16 mouse cellular contexts compared by ENCODE assay signal in the genomic region with DNA sequence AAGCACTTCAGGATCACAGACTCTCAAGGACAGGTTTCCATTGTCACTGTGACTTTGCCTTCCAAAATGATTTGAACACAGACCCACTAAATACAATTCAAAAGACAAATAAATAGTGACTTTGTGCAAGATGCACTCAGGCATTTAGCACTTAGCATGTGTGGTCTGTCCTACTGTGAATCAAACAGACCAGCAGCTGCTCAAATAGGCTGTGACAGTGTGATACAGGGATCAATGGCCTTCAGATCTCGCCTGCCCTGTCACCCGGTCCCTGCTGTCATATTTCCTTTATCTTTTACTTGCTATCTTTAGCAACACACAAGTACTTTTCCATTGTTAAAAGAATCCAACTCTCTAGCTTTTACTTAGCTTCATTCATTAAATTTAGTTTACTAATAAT. TPM values are rescaled to one million over a fixed set of nuclear protein-coding genes. Genes with fewer than 3 reads are reported as not detected.
"Had no signal": no experiment of that assay in that cellular context is flagged by ENCODE, and none has a peak within 500 bp of the region (broad histone marks: within the 10 kb centered on the region; RNA-seq: fewer than 3 reads in every experiment).

No protein-coding gene starts in this region.

- H3K4me3 ChIP-seq: limb, embryonic 15.5 days; liver, embryonic 12.5 days; megakaryocyte, embryonic 14.5 days; myocyte; neural tube, embryonic 15.5 days had no signal

- H3K36me3 ChIP-seq: limb, embryonic 15.5 days; liver, embryonic 12.5 days; neural tube, embryonic 15.5 days had no signal

- H3K27me3 ChIP-seq: limb, embryonic 15.5 days; liver, embryonic 12.5 days; megakaryocyte, embryonic 14.5 days; neural tube, embryonic 15.5 days had no signal

- H3K9me3 ChIP-seq: limb, embryonic 15.5 days; liver, embryonic 12.5 days; megakaryocyte, embryonic 14.5 days; neural tube, embryonic 15.5 days had no signal

- H3K27ac ChIP-seq: kidney, postnatal 0 days; limb, embryonic 15.5 days; liver, embryonic 12.5 days; neural tube, embryonic 15.5 days; stomach, postnatal 0 days had no signal

- DNase-seq: kidney, postnatal 36 days; layer of hippocampus, adult 9-11 months; layer of hippocampus, postnatal 36 days; lung, embryonic 14.5 days; lung, postnatal 10 days; lung, postnatal 4 days; right cerebral cortex, adult 18-20 months; right cerebral cortex, postnatal 25 days; thymus, postnatal 4 days had no signal

- H3K4me1 ChIP-seq: limb, embryonic 15.5 days; liver, embryonic 12.5 days; megakaryocyte, embryonic 14.5 days; neural tube, embryonic 15.5 days had no signal

- ATAC-seq: liver, embryonic 12.5 days had no signal

- H3K9ac ChIP-seq: limb, embryonic 15.5 days; liver, embryonic 12.5 days; lung, embryonic 14.5 days; neural tube, embryonic 15.5 days had no signal

- H3K4me2 ChIP-seq: limb, embryonic 15.5 days; liver, embryonic 12.5 days; lung, embryonic 14.5 days; neural tube, embryonic 15.5 days had no signal

RNA-seq across cellular contexts. Expression of gene Chrm2, which starts 31.8 kb away (rescaled TPM):
- polyA plus RNA-seq: myocyte had no signal
